Mouse (Mus musculus) limb, embryonic 12.5 days (tissue): ENCODE data around the gene Spg11. TPM values are rescaled to one million over a fixed set of nuclear protein-coding genes. Genes with fewer than 3 reads are reported as not detected.

Experiments
- microRNA-seq: library from miRNA; unstranded; fragments of <30 nt; microRNA quantifications from one replicate; pipeline ENCODE4, GENCODE M21; 2017
- polyA plus RNA-seq: library from polyadenylated mRNA; unstranded; fragments of >200 nt; fragmentation: Nextera tagmentation; extraction: Ambion mirVana; gene quantifications from 2 replicates; pipeline ENCODE4 v1.2.1, GENCODE M21; 2016

The Spg11 gene
- polyA plus RNA-seq, 1 experiment from 2014 or later = 12.1 TPM

Small RNAs within 50 kb of the gene (microRNA-seq; reads per million reads assigned to microRNA genes)
- gene Gm47314 = not detected

Other genes with a start within 250 kb of the Spg11 start
- gene Ctdspl2, start 162.4 kb downstream of the Spg11 start, polyA plus RNA-seq = 77.5 and 82.6 TPM in 2 replicates
- gene Mageb3, start 162.3 kb downstream of the Spg11 start, polyA plus RNA-seq = 0.20 and 0.28 TPM in 2 replicates
- 12.7 and 14.7 TPM in 2 replicates for gene Eif3j1, start 89.8 kb downstream of the Spg11 start, polyA plus RNA-seq
- gene B2m, start 29.3 kb upstream of the Spg11 start, polyA plus RNA-seq = 135 and 147 TPM in 2 replicates
- not detected in 2 replicates for gene Trim69, start 42.3 kb upstream of the Spg11 start, polyA plus RNA-seq
- not detected in 2 replicates for gene Patl2, start 67.8 kb upstream of the Spg11 start, polyA plus RNA-seq
- gene Terb2, start 67.9 kb upstream of the Spg11 start, polyA plus RNA-seq = not detected in 2 replicates
- gene Sord, start 116.4 kb upstream of the Spg11 start, polyA plus RNA-seq = 16.6 and 18.7 TPM in 2 replicates
- gene Duox2, start 180.1 kb upstream of the Spg11 start, polyA plus RNA-seq = not detected in 2 replicates
- gene Duoxa2, start 180.5 kb upstream of the Spg11 start, polyA plus RNA-seq = not detected in 2 replicates
- 1.1 and 1.2 TPM in 2 replicates for gene Duoxa1, start 195.3 kb upstream of the Spg11 start, polyA plus RNA-seq
- gene Duox1, start 197.3 kb upstream of the Spg11 start, polyA plus RNA-seq = 0.13 and 0.22 TPM in 2 replicates